Mouse (Mus musculus): Measurements from ENCODE around the gene Eef1akmt4.
A peak's percentile ranks its signal among the peaks of the same experiment; 100 is the strongest.

Eef1akmt4 gene

GRCm38 (mm10) chr16:20611357-20612227 is at the start of gene Eef1akmt4, which contains the start of the genes Gm49333 and Alg3:
Eef1akmt4 (plus strand) TSS chr16:20611593.
Gm49333 (plus strand) TSS chr16:20611610.
Alg3 (minus strand) TSS chr16:20611735.
- peak; percentile 71 to 80 for DNase-seq (ENCODE audit: low spot score in 2 of 2)

- no peak for DNase-seq (ENCODE audit: low spot score in 2 of 2)
Observed at GRCm38 (mm10) chr16:20565075-20565474, 46.3 kb upstream of the Eef1akmt4 start.

DNA sequence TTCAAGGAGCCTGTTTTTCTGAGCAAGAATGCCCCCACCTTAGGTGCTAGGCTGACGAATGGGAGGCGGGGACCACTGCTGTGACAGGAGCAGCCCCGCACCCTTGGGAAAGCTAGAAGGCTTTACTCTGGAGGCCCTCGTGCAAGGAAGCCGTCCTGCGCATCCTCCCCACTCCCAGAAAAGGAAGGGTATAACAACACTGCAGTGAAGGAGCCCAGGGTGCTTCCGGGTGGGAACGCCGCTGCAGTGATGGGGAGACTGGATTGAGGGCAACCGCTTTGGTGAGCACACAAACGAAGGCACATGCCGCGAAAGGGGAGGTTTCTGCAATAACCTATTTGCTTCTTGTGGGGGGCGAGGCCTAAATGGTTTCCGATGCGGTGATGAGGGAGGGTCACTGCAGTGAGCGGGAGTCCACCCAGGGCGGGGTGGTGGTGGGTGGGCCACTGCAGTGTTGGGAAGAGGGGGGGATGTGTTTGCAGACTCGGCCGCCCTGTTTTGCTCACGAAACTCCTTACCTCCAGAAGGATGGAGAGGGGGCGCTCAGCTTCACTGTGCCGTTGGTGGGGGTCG is 21.9 kb upstream of the Eef1akmt4 start, which contains the start of gene Vwa5b2:
Gene Vwa5b2, plus strand, starts transcription at position 106 of the 573 bp plus-strand sequence.
- peak in 1 of 2 experiments; percentile 20 for DNase-seq (ENCODE audit: low spot score in 2 of 2)

DNA sequence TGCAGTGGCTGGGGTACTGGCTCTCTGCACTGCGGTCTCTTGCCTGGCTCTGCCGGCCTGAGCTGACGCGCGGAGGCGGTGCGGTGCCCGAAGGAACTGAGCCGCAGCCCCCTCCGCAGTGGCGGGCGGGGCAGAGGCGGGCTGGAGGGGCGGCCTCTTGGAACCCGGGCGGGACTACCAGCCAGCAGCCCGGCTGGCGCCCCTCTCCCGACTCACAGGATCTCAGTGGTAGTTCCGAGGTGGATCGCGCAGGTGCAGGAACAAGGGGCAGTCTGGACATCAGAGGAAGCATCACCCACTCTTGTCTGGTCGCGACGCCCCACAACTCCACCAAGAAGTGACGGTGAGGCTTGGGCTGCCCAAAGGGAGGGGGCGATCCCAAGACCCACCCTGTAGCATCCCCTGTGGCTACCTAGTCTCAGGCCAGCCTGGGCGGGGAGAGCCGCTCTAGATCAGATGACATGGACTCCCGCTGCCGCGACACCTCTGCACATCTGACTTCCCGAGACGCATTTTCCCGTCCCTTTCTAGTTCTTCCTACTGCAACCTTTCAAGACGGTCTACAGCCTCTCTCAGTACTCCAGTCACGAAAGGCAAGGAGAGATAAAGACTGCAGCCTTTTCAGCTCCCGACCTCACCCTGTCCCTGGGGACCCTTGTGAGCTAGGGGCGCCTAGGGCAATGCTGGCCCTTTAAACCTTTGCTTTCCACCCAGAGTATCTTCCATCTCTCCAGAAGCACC is 21.3 kb upstream of the Eef1akmt4 start:
- DNase-seq (ENCODE audit: low spot score in 2 of 2) = peak; percentile 45 to 52

DNA sequence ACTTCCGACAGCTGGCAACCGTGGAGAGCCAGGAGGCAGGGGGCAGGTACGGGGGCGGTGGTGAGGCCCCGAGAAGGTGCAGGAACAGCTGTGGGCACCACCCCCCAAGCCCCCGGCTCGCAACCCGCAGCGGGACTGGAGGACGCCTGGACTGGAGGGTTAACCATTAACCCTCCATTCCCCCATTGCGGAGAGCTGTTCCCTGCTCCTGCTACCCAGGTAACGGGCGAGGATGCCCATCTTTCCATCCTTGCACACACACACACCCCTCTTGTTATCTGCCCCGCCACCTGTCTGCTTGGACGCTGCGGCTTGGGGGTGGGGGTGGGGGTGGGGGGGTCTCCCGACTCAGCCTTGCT is 20.7 kb upstream of the Eef1akmt4 start:
- DNase-seq (ENCODE audit: low spot score in 2 of 2) = no peak

DNA sequence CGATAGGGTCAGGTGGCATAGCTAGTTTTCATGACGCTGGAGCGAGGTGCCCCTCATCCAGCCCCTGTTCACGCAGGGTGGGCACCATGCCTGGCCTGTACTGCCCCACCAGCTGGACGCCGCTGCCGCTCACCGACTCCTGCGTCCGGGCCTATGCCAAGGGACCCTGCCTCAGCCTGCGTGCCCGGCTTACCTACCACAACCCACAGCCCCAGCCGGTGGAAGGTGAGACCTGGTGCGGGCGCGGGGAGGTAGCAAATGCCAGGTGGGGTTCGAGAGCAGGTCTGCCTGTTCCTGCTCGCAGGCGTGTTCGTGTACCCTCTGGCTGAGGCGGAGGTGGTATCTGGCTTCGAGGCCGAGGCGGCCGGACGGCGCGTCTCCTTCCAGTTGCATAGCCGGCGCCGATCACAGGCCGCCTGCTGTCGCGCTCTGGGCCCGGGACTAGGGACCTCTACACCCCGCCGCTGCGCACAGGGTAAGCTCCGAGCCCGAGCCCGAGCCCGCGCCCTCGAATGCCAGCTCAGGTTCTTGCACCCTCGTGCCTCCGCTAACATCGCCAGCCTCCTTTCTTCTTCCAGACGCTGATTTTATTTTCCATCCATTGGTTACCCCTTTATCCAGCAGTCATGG is 20.2 kb upstream of the Eef1akmt4 start:
- DNase-seq (ENCODE audit: low spot score in 2 of 2) = no peak

DNA sequence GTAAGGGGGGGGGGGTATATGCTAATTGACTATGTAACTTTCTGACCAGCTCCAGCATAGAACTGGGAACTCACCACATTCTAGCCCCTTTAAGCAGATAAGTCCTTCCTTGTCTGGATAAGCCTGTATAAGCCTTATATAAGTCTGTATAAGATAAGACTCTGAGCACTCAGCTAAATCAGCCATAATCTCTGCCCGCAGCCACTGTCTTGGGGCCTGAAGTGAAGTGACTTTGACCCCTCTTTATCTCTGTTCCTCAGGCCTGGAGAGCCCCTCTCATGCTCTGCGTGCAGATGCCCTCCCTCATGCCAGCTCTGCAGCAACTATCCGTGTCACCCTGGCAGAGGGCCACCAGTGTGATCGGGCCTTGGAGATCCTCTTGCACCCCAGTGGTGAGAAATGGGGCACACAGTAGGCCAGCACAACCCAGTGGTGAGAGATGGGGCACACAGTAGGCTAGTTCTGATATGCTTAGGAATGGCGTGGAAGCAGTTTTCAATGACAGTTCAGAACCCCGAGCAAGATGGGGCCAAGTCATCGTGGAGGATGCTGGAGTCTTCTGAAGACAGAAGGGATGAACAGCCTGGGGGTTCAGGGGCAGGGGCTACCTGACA is 16.2 kb upstream of the Eef1akmt4 start:
- DNase-seq (ENCODE audit: low spot score in 2 of 2) = no peak

DNA sequence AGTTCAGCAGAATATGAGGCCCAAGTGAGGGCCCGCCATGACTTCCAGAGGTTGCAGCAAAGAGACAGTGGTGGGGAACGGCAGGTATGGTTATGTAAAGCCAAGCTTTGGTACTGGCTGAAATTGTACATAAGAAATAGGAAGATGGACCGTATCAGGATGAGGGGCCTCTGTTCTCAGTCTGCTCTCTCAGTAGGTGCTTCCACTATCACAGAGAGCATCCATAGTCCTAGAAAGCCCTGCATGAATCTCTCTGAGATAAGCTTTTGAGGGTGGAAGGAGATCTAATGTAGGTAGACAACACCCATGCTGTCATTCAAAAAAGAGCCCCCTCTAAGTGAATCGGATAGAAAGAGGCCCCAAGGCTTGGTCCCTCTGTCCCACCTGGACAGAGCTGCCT is 15.7 kb upstream of the Eef1akmt4 start:
- no peak for DNase-seq (ENCODE audit: low spot score in 2 of 2)

GRCm38 (mm10) chr16:20596687-20597441 is 14.5 kb upstream of the Eef1akmt4 start:
- DNase-seq (ENCODE audit: low spot score in 2 of 2) = no peak

- DNase-seq (ENCODE audit: low spot score in 2 of 2) = no peak
Observed at GRCm38 (mm10) chr16:20600511-20600910, 10.9 kb upstream of the Eef1akmt4 start.

DNA sequence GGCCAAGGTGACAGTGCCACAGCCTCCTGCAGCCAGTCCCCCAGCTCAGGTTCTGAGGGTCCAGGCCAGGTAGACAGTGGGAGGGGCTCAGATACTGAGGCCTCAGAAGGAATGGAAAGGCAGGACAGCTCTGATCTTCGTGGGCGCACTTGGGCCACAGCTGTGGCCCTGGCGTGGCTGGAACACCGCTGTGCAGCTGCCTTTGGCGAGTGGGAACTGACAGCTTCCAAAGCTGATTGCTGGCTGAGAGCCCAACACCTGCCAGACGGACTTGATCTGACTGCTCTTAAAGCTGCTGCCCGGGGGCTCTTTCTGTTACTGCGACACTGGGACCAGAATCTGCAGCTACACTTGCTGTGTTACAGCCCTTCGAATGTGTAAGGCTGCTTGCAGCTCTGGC is 6.7 kb upstream of the Eef1akmt4 start:
- no peak for DNase-seq (ENCODE audit: low spot score in 2 of 2)

- peak in 1 of 2 experiments; percentile 67 for DNase-seq (ENCODE audit: low spot score in 2 of 2)
Observed at GRCm38 (mm10) chr16:20610501-20611356, 664 bp upstream of the Eef1akmt4 start.

DNA sequence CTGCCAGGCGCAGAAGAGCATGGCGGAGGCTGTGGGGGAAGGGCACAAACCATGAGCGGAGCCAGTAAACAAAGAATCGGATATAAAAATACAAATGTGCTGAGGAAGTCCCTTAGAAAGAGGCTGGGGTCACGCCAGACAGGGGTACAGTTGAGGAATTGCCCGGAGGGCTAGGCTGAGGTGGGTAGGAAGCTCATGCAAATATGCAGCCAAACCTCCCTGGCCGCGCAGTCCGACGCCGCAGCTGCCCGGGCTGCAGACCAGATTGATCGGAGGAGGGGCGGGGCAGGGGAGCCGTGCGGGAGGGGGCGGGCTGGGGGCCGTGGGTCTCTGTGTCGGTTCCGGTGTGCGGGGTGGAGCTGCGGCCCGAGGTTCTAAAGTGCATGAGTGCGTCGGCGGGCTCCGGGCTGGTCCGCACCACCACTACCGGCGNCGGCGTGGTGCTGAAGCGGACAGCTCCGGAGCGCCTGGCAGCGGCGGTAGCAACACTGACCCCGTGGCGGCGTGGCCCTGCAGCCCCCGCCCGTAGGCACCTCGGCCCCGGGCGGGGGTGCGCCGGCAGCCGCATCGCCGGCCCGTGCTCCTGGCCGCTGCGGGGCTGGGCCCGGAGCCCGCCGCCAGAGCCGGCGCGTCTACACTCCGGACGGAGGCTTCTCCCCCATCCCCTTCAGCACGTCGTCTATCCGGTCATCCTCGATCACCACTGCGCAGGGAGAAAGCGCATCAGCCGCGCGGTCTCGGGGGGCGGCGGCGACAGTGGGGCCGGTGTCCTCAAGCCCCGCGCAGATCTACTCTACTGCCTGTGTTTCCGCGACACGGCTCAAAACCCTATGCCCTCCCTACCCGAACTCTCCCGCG is 8.4 kb downstream of the Eef1akmt4 start:
- DNase-seq (ENCODE audit: low spot score in 2 of 2) = no peak

DNA sequence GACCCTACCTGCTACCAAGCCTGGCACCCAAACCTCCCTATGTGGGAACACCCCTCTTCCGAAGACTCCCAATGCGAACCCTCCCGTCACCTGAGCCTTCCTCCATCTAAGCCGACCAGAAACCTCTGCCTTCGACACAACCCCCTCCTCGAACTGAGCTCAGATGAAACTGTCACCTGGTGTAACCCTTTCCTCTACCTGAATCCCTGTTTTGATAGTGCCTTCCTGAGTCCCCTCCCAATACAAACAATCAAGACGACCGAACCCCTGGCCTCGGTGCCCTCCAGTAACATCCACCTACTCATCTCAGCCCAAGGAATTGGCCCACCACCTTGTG is 9.0 kb downstream of the Eef1akmt4 start:
- no peak for DNase-seq (ENCODE audit: low spot score in 2 of 2)

GRCm38 (mm10) chr16:20620751-20621190 is 9.4 kb downstream of the Eef1akmt4 start:
- DNase-seq (ENCODE audit: low spot score in 2 of 2) = no peak

GRCm38 (mm10) chr16:20621191-20621990 is 10.0 kb downstream of the Eef1akmt4 start, which contains the start of gene Camk2n2:
Camk2n2 (minus strand) TSS chr16:20621287.
- DNase-seq (ENCODE audit: low spot score in 2 of 2) = peak in 1 of 2 experiments; percentile 32

- peak; percentile 59 to 73 for DNase-seq (ENCODE audit: low spot score in 2 of 2)
Observed at GRCm38 (mm10) chr16:20621991-20622685, 10.7 kb downstream of the Eef1akmt4 start.
